Mouse (Mus musculus) heart, postnatal 0 days (tissue): ENCODE measurements around the gene Prkcq. TPM values are rescaled to one million over a fixed set of nuclear protein-coding genes. Genes with fewer than 3 reads are reported as not detected.
A peak's percentile ranks its signal among the peaks of the same experiment; 100 is the strongest.

Source experiments
- ATAC-seq: fragments of 200-750 bp; cut with Nextera tagmentation; 2 replicates; pipeline ENCODE4 v1.8.0; 2017; ENCODE audit warnings: low read depth, moderate number of reproducible peaks, moderate library complexity; ENCODE audit not compliant: insufficient read depth
- DNase-seq: peaks from one replicate; pipeline ENCODE4 v3.0.0-alpha.2; 2016; ENCODE audit warnings: low spot score
- H3K27ac ChIP-seq: fragments of 300-500 bp; sonication (generic); 2 replicates; pipeline ENCODE4 v1.5.1; 2014; ENCODE audit warnings: low read depth, mild to moderate bottlenecking
- H3K27me3 ChIP-seq: fragments of 300-500 bp; sonication (generic); 2 replicates; pipeline ENCODE4 v1.6.1; 2014; ENCODE audit warnings: low read length, mixed read lengths; ENCODE audit not compliant: control insufficient read depth, insufficient read depth
- H3K36me3 ChIP-seq: fragments of 300-500 bp; sonication (generic); replicated peaks from 2 replicates; pipeline ENCODE4 v1.6.1; 2014; ENCODE audit warnings: low read length, mixed read lengths; ENCODE audit not compliant: control insufficient read depth, insufficient read depth
- H3K4me1 ChIP-seq: fragments of 300-500 bp; sonication (generic); 2 replicates; pipeline ENCODE4 v1.6.1; 2014; ENCODE audit warnings: antibody characterized with exemption; ENCODE audit not compliant: control insufficient read depth, insufficient read depth
- H3K4me2 ChIP-seq: fragments of 300-500 bp; sonication (generic); 2 replicates; pipeline ENCODE4 v1.6.1; 2014; ENCODE audit warnings: low read depth, mild to moderate bottlenecking, low read length, moderate library complexity
- H3K4me3 ChIP-seq: fragments of 300-500 bp; sonication (generic); 2 replicates; pipeline ENCODE4 v1.5.1; 2014; ENCODE audit warnings: low read depth, low read length
- H3K9ac ChIP-seq: fragments of 300-500 bp; sonication (generic); replicated peaks from 2 replicates; pipeline ENCODE4 v1.6.1; 2014; ENCODE audit warnings: low read depth, low read length, mixed read lengths
- H3K9me3 ChIP-seq: fragments of 300-500 bp; sonication (generic); replicated peaks from 2 replicates; pipeline ENCODE4 v1.6.1; 2016; ENCODE audit warnings: low read length; ENCODE audit not compliant: control insufficient read depth
- CTCF ChIP-seq: IDR thresholded peaks from 2 replicates; pipeline ENCODE4 v1.5.1; 2016; ENCODE audit warnings: antibody characterized with exemption, control low read depth, low read depth
- EP300 ChIP-seq: IDR thresholded peaks from 2 replicates; pipeline ENCODE4 v1.6.1; 2016; ENCODE audit warnings: antibody characterized with exemption, low read depth
- whole genome bisulfite sequencing: fragments of 180-500 bp; shearing (Covaris S2); extraction: QIAGEN DNeasy Blood & Tissue Kit; methylation state at CpG from one replicate; pipeline ENCODE4 v1.1.7; 2014; 5-methylcytosine and 5-hydroxymethylcytosine counted together
- polyA plus RNA-seq: library from polyadenylated mRNA; unstranded; fragments of >200 nt; fragmentation: Nextera tagmentation; extraction: Ambion mirVana; gene quantifications from 2 replicates; pipeline ENCODE4 v1.2.1, GENCODE M21; 2015
- total RNA-seq: library from RNA; depleted of rRNA; stranded (reverse); fragments of >200 nt; gene quantifications from 2 replicates; pipeline ENCODE4 v1.2.3, GENCODE M21; 2014; ENCODE audit warnings: low replicate concordance; rRNA removed

The Prkcq gene
- total RNA-seq (0.93 TPM in 1 of 2 replicates, not detected in the other), polyA plus RNA-seq (0.48 and 0.59 TPM in 2 replicates)

DNA sequence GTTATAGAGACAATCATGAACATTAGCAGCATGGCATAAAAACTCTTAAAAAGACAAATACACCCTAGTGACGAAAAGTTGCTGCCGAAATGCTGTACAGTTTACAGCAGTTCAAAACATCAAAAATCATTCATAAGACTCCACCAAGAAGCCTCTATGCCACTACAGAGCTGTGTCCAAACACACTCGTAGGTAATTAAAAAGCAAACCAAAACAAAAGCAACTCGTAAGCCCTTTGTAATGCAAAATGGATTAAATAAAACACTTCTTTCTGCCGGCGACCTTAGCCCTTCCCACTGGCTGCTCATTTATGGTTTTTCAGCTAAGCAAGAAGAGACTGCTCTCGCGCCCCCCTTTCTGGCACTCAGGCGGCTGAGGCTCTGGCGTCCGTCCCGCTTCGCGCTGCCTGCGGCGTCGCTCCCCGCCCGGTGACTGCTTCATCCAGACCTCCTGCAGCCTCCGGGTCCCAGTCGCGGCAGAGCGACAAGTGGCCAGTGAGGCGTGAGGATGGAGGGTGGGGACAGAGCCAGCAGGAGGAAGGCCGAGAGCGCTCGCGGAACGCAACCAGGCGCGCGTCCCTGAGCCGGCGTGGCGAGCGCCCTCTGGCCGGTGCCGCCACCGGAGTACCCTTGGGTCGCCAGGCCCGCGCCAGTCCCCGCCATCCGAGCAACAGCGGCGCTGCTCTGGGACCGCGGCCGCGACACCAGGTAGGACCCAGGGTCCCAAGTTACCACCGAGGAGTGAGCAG is at the start of gene Prkcq:
Gene Prkcq (plus strand): TSS at position 355 of the 748 bp plus-strand sequence.
- Histone ChIP-seq H3K4me2 (peak within 1 kb of the TSS; percentile 93), H3K36me3 (no peaks in the 10 kb centered on the region), H3K27ac (no peak within 1 kb of the TSS), H3K27me3 (peaks cover 7% of the 10 kb centered on the region; the same call in 1 of the 2 replicates), H3K9ac (peak within 1 kb of the TSS; percentile 61; the same call in 1 of the 2 replicates), H3K9me3 (no peaks in the 10 kb centered on the region), H3K4me3 (peak within 1 kb of the TSS; percentile 63), H3K4me1 (0 out of 2 replicates have a peak, but pooled peaks cover 3% of the 10 kb centered on the region)
- TF ChIP-seq EP300 (no peak), CTCF (no peak)
- ATAC-seq (peak; percentile 44), DNase-seq (no peak)
- WGBS = 3% methylated on average over 49 of the region's 51 CpGs

DNA sequence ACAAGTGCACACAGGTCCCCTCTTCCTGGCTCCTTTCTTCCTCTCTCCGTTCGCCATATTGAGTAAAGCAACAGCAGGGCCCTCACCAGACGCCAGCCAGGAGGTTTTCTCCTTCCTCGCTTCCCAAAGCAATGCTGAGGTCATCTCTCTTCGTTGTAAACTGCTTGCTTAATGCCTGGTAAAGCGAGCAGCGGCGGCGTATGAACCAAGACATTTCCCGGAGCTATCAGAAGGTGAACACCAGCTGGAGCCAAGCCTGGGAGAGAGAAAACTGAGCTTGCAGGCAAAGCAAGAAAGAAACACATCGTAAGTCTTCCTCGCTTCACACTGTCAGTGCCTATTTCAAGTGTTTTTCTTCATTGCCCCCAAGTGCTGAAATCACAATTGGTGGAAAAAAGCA is 41.0 kb upstream of the Prkcq start:
- DNase-seq (no peak), ATAC-seq (no peak)
- 89% methylated on average over 12 of the region's 12 CpGs for WGBS
- TF ChIP-seq EP300 (no peak), CTCF (no peak)
- no peaks in the 10 kb centered on the region for H3K9me3 ChIP-seq
- no peak overlapping the region for H3K4me3 ChIP-seq
- no peak overlapping the region for H3K9ac ChIP-seq
- no peaks in the 10 kb centered on the region for H3K4me1 ChIP-seq
- H3K36me3 ChIP-seq = no peaks in the 10 kb centered on the region
- no peaks in the 10 kb centered on the region for H3K27me3 ChIP-seq
- no peak overlapping the region for H3K4me2 ChIP-seq
- H3K27ac ChIP-seq = no peak overlapping the region

DNA sequence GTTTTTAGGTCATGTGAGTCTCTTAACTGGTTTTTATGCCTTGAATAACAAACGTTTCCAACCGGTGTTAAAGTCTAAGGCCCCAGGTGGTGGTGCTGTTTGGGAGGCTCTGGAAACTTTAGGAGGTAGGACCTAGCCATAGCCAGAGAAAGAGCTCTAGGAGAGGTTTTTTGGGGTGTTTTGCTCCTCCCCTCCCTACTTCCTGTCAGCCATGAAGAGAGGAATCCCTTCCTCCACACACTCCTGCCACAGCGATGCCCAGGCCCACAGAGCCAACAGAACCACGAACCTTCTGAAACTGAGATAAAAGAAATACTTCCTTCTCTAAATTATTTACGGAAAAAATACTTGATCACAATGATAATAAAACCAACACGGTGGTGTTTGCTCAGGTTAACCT is 36.2 kb upstream of the Prkcq start:
- TF ChIP-seq CTCF (no peak), EP300 (no peak)
- H3K4me3 ChIP-seq = no peak overlapping the region
- 62% methylated on average over 6 of the region's 6 CpGs for WGBS

DNA sequence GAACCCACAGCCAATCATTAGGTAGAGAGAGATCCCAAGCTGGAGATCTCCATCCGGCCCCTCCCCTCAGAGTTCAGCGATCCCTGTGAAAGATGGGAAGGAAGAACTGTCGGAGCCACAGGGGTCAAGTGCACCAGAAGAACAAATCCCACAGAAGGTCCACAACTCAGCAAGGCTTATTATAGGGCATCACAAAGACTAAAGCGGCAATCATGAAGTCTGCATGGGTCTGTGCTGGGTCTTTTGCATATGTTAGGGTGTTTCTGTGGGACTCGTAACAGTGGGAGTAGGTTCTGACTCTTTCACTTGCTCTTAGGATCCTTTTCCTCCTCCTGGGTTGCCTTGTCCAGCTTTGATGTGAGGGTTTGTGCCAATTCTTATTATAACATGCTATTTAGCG is 33.8 kb upstream of the Prkcq start:
- H3K4me3 ChIP-seq = no peak overlapping the region
- H3K27me3 ChIP-seq = no peaks in the 10 kb centered on the region
- no peak for ATAC-seq
- H3K36me3 ChIP-seq = no peaks in the 10 kb centered on the region
- WGBS = 79% methylated on average over 6 of the region's 6 CpGs
- TF ChIP-seq CTCF (no peak), EP300 (no peak)
- no peak overlapping the region for H3K27ac ChIP-seq
- H3K9me3 ChIP-seq = peaks cover 3% of the 10 kb centered on the region; the same call in 1 of the 2 replicates
- no peak for DNase-seq
- H3K9ac ChIP-seq = no peak overlapping the region
- H3K4me1 ChIP-seq = no peaks in the 10 kb centered on the region
- no peak overlapping the region for H3K4me2 ChIP-seq

More for the DNA sequence above, 36.2 kb upstream of the Prkcq start:
- no peak overlapping the region for H3K9ac ChIP-seq
- no peaks in the 10 kb centered on the region for H3K27me3 ChIP-seq
- H3K27ac ChIP-seq = no peak overlapping the region
- peaks cover 3% of the 10 kb centered on the region; the same call in 1 of the 2 replicates for H3K9me3 ChIP-seq
- H3K4me1 ChIP-seq = no peaks in the 10 kb centered on the region
- H3K4me2 ChIP-seq = no peak overlapping the region
- H3K36me3 ChIP-seq = no peaks in the 10 kb centered on the region
- DNase-seq (no peak), ATAC-seq (no peak)

DNA sequence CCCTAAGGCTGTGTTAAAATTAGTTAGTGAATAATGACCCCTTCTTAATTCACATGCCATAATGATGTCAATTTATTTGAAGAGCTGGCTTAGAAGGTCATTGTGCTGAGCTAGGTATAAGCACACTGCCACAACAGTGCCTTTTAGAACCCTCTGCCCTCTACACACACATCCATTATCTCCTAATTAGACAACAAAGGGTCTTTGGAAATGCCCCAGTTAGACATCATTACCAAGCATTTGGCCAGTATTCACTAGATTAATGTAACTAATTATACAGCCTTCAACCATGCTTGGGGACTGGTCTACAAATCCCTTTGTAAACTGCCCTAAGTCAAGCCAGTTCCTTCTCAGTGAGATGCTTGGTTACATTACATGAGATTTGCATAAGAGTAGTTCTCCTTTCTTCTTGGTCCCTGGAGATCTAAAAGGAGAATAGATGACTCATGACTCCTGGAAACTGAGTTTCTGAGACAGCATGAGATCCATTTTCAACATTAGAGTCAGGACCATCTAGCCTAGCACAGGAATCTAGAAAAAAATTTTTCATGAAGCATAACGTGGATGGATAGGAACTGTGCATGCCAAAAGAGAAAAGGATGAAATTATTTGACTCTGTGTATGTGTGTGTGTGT is 32.3 kb upstream of the Prkcq start:
- no peaks in the 10 kb centered on the region for H3K36me3 ChIP-seq
- no peaks in the 10 kb centered on the region for H3K4me1 ChIP-seq
- no peaks in the 10 kb centered on the region for H3K27me3 ChIP-seq
- no peak overlapping the region for H3K27ac ChIP-seq
- H3K4me2 ChIP-seq = no peak overlapping the region
- ATAC-seq = no peak
- no peak overlapping the region for H3K9ac ChIP-seq
- no peak overlapping the region for H3K4me3 ChIP-seq
- DNase-seq = no peak
- TF ChIP-seq EP300 (no peak), CTCF (no peak)
- peaks cover 3% of the 10 kb centered on the region; the same call in 1 of the 2 replicates for H3K9me3 ChIP-seq
- WGBS = 50% methylated on average over 1 of the region's 1 CpGs
